In the genomic region with DNA sequence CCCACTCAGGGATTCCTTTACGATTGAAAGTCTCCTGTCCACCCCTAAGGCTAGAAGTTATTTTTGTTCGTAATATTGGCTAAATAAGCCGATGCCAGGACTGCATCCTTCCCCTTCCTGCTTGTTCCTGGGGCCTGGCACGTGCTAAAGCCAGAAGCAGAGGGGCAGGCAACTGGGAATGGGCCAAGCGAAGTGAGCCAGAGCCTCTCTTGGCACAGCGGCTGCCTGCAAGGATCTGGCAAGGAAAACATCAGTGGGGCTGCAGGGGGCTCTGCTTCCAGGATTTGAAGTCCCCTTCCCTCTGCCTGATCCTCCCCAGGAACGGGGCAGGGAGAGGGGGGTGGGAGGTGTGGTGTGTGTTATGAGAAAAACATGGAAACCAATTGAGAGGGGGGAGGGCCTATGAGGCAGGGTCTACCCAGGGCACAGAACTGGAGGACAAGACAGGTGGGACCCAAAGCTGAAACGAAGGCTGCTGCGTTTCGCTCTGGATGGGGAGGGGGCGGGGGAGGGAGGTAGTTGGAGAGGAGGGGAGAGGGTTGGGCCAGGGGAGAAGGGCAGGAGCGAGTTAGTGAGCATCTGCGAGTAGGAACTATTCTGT, we compare ENCODE assay signal across 11 mouse cellular contexts. TPM values are rescaled to one million over a fixed set of nuclear protein-coding genes. Genes with fewer than 3 reads are reported as not detected.
A peak's percentile ranks its signal among the peaks of the same experiment; 100 is the strongest.
DNase-seq lines count a peak whose midpoint lies in the region; ATAC-seq and TF ChIP-seq lines count a peak whose summit lies in the region.
"Had no signal": no experiment of that assay in that cellular context is flagged by ENCODE, and none has a peak within 500 bp of the region (broad histone marks: within the 10 kb centered on the region; RNA-seq: fewer than 3 reads in every experiment).

No protein-coding gene starts in this region.

- H3K9ac ChIP-seq in lung, postnatal 0 days (replicated peaks; ENCODE audit: low read depth): no peak overlapping the region
- no peak overlapping the region for H3K9ac ChIP-seq in embryonic facial prominence, embryonic 11.5 days (replicated peaks; ENCODE audit: low read length)
- H3K9ac ChIP-seq in limb, embryonic 11.5 days (ENCODE audit: low read length): no peak overlapping the region
- H3K9ac ChIP-seq: midbrain, embryonic 12.5 days had no signal

- WGBS in lung, postnatal 0 days: 37% methylated on average over 13 of the region's 13 CpGs
- 22% methylated on average over 13 of the region's 13 CpGs for WGBS in embryonic facial prominence, embryonic 11.5 days
- 23% methylated on average over 12 of the region's 13 CpGs for WGBS in limb, embryonic 11.5 days

- peak; percentile 23 to 24 for DNase-seq in cerebellum, postnatal 36 days
- peak; percentile 31 for DNase-seq in lung, postnatal 0 days (ENCODE audit: low spot score)
- DNase-seq in lung, postnatal 25 days (ENCODE audit: low spot score): no peak
- DNase-seq in embryonic facial prominence, embryonic 11.5 days (ENCODE audit: low spot score): no peak
- DNase-seq in limb, embryonic 11.5 days (ENCODE audit: low spot score): peak; percentile 44
- DNase-seq in spleen, postnatal 4 days (ENCODE audit: low spot score in 2 of 2): no peak
- no peak for DNase-seq in adrenal gland, adult 8-10 months
- DNase-seq: kidney, postnatal 10 days; liver had no signal

- no peak for TF ChIP-seq EP300 in lung, postnatal 0 days (IDR thresholded peaks at IDR 0.05)

- no peaks in the 10 kb centered on the region for H3K9me3 ChIP-seq in lung, postnatal 0 days (ENCODE audit: low read length)
- H3K9me3 ChIP-seq in embryonic facial prominence, embryonic 11.5 days (replicated peaks; ENCODE audit: control insufficient read depth, low read length): no peaks in the 10 kb centered on the region
- H3K9me3 ChIP-seq in limb, embryonic 11.5 days (ENCODE audit: control insufficient read depth, low read length): no peaks in the 10 kb centered on the region
- H3K9me3 ChIP-seq: midbrain, embryonic 12.5 days had no signal

- TF ChIP-seq CTCF in lung, postnatal 0 days (IDR thresholded peaks at IDR 0.05): no peak

- H3K4me2 ChIP-seq in lung, postnatal 0 days (replicated peaks; ENCODE audit: low read depth, low read length): no peak overlapping the region
- H3K4me2 ChIP-seq in embryonic facial prominence, embryonic 11.5 days (ENCODE audit: low read depth, low read length): peak overlapping the region; percentile 19
- H3K4me2 ChIP-seq in limb, embryonic 11.5 days (ENCODE audit: low read depth, severe bottlenecking): no peak overlapping the region
- H3K4me2 ChIP-seq: midbrain, embryonic 12.5 days had no signal

- H3K4me3 ChIP-seq in lung, postnatal 0 days (ENCODE audit: low read depth, low read length): no peak overlapping the region
- H3K4me3 ChIP-seq in embryonic facial prominence, embryonic 11.5 days (ENCODE audit: low read depth, low read length): no peak overlapping the region
- no peak overlapping the region for H3K4me3 ChIP-seq in limb, embryonic 11.5 days (ENCODE audit: low read depth, low read length)
- H3K4me3 ChIP-seq: midbrain, embryonic 12.5 days had no signal

- ATAC-seq in cerebellum, adult (ENCODE audit: insufficient number of reproducible peaks, low FRiP score, low TSS enrichment): no peak
- no peak for ATAC-seq in lung, postnatal 0 days
- no peak for ATAC-seq in embryonic facial prominence, embryonic 11.5 days (replicated peaks; ENCODE audit: insufficient number of reproducible peaks, low FRiP score, low TSS enrichment, low read depth)
- ATAC-seq in limb, embryonic 11.5 days (ENCODE audit: insufficient number of reproducible peaks, low FRiP score, low TSS enrichment, low read depth): no peak

- no peaks in the 10 kb centered on the region for H3K27me3 ChIP-seq in lung, postnatal 0 days (replicated peaks; ENCODE audit: insufficient read depth, low read length)
- no peaks in the 10 kb centered on the region for H3K27me3 ChIP-seq in embryonic facial prominence, embryonic 11.5 days (ENCODE audit: control insufficient read depth, insufficient read depth, low read length)
- H3K27me3 ChIP-seq in limb, embryonic 11.5 days (ENCODE audit: control insufficient read depth, insufficient read depth, low read length): no peaks in the 10 kb centered on the region

- H3K4me1 ChIP-seq in lung, postnatal 0 days (ENCODE audit: insufficient read depth, low read depth, low read length): peaks cover 4% of the 10 kb centered on the region; the same call in 1 of the 2 replicates
- peaks cover 13% of the 10 kb centered on the region for H3K4me1 ChIP-seq in embryonic facial prominence, embryonic 11.5 days (ENCODE audit: control insufficient read depth, insufficient read depth, low read length)
- H3K4me1 ChIP-seq in limb, embryonic 11.5 days (ENCODE audit: control insufficient read depth, insufficient read depth, low read length): peaks cover 22% of the 10 kb centered on the region

- no peaks in the 10 kb centered on the region for H3K36me3 ChIP-seq in lung, postnatal 0 days (ENCODE audit: insufficient read depth, low read length)
- no peaks in the 10 kb centered on the region for H3K36me3 ChIP-seq in embryonic facial prominence, embryonic 11.5 days (replicated peaks; ENCODE audit: control insufficient read depth, insufficient read depth, low read depth, low read length)
- H3K36me3 ChIP-seq in limb, embryonic 11.5 days (ENCODE audit: control insufficient read depth, insufficient read depth, low read length): no peaks in the 10 kb centered on the region
- H3K36me3 ChIP-seq: midbrain, embryonic 12.5 days had no signal

- no peak overlapping the region for H3K27ac ChIP-seq in lung, postnatal 0 days (ENCODE audit: low read length)
- no peak overlapping the region for H3K27ac ChIP-seq in embryonic facial prominence, embryonic 11.5 days (replicated peaks; ENCODE audit: low read depth, low read length)
- no peak overlapping the region for H3K27ac ChIP-seq in limb, embryonic 11.5 days (replicated peaks; ENCODE audit: low read depth, low read length)
- H3K27ac ChIP-seq: midbrain, embryonic 12.5 days had no signal

RNA-seq across cellular contexts. Expression of a gene that starts 40.6 kb away (rescaled TPM):
- 10.5 and 11.8 TPM in 2 replicates for polyA plus RNA-seq in lung, postnatal 0 days (2015; fragmentation: Nextera tagmentation; extraction: Ambion mirVana)
- polyA plus RNA-seq in embryonic facial prominence, embryonic 11.5 days (2014; fragmentation: Nextera tagmentation; extraction: Ambion mirVana): 4.2 and 6.0 TPM in 2 replicates
- polyA plus RNA-seq in limb, embryonic 11.5 days (2014; fragmentation: Nextera tagmentation; extraction: Ambion mirVana): 21.3 and 22.2 TPM in 2 replicates
- total RNA-seq in adrenal gland, adult 8-10 months (2022): 1 to 10 TPM in 3 of 4 experiments, under 1 TPM in 1; 0.59 to 1.5 (median 1.2) TPM

Comparison
In these comparisons a context has a peak if more than half of its experiments do, and no peak if none do; other contexts are left out.
1. DNase-seq: peak in cerebellum, postnatal 36 days (2 of 2), lung, postnatal 0 days (single experiment) and limb, embryonic 11.5 days (single experiment); none in lung, postnatal 25 days (single experiment), embryonic facial prominence, embryonic 11.5 days (single experiment), spleen, postnatal 4 days (0 of 2) and adrenal gland, adult 8-10 months (single experiment).